Mouse (Mus musculus): ENCODE measurements around the gene Arhgap1. TPM values are rescaled to one million over a fixed set of nuclear protein-coding genes. Genes with fewer than 3 reads are reported as not detected.

Gene Arhgap1
- polyA plus RNA-seq, 1 experiment: 23.7 TPM

- TF ChIP-seq POLR2A (IDR thresholded peaks at IDR 0.05; ENCODE audit: control insufficient read depth, low read depth, low read length) (no peak), CTCF (IDR thresholded peaks at IDR 0.05; ENCODE audit: control insufficient read depth, insufficient read depth, insufficient replicate concordance, low read depth, low read length) (0 out of 2 replicates have a peak, but pooled peaks have one; percentile 4)
- H3K27me3 ChIP-seq (ENCODE audit: control insufficient read depth, insufficient read depth, low read length): no peaks in the 10 kb centered on the region
- H3K4me3 ChIP-seq (ENCODE audit: control insufficient read depth, low read depth, low read length): no peak overlapping the region
- peaks cover 5% of the 10 kb centered on the region for H3K36me3 ChIP-seq (ENCODE audit: control insufficient read depth, insufficient read depth, low read length)
- no peak overlapping the region for H3K27ac ChIP-seq (ENCODE audit: control insufficient read depth, insufficient read depth, low read depth, low read length)
- peaks cover 17% of the 10 kb centered on the region for H3K4me1 ChIP-seq (ENCODE audit: control insufficient read depth, insufficient read depth, low read length)
Measured at GRCm38 (mm10) chr2:91656774-91657173, 7.1 kb downstream of the Arhgap1 start.

DNA sequence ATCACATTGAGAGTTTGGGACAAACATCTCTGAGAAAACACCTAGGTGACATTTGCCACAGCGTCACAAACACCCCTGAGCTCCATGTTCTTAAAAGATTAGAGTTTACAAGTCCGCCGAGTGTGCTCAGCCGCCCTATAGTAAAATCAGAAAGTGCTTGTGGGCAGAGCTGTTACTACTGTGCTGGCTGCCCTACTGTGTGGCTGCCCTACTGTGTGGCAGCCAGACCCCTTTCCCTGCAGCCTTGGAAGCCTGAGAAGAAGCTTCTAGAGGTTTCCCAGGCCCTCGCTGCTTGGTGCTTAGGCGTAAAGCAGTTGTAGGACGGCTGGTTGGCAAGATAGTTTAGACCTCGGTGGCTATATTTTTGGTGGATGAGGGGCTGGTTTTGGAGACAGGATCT is 10.0 kb downstream of the Arhgap1 start:
- Histone ChIP-seq H3K27me3 (ENCODE audit: control insufficient read depth, insufficient read depth, low read length) (no peaks in the 10 kb centered on the region), H3K36me3 (ENCODE audit: control insufficient read depth, insufficient read depth, low read length) (peaks cover 5% of the 10 kb centered on the region), H3K4me3 (ENCODE audit: control insufficient read depth, low read depth, low read length) (no peak overlapping the region), H3K27ac (ENCODE audit: control insufficient read depth, insufficient read depth, low read depth, low read length) (no peak overlapping the region), H3K4me1 (ENCODE audit: control insufficient read depth, insufficient read depth, low read length) (no peaks in the 10 kb centered on the region)
- TF ChIP-seq POLR2A (IDR thresholded peaks at IDR 0.05; ENCODE audit: control insufficient read depth, low read depth, low read length) (no peak), CTCF (IDR thresholded peaks at IDR 0.05; ENCODE audit: control insufficient read depth, insufficient read depth, insufficient replicate concordance, low read depth, low read length) (no peak)

DNA sequence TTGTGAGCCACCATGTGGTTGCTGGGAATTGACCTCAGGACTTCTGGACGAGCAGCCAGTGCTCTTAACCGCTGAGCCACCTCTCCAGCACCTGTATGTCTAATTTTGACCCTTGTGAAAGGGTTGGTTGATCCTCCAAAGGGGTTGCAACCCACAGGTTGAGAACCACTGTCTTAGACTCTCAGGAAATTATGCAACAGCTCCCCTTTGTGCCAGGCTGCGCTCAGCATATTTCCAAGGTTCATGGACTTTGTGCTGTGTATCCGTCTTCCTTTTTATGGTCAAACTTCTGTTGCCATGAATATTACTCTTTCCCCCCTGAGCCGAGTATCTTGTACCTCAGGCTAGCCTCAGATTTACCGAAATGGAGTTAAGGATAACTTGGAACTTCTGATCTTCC is 11.3 kb downstream of the Arhgap1 start:
- Histone ChIP-seq H3K36me3 (ENCODE audit: control insufficient read depth, insufficient read depth, low read length) (peaks cover 5% of the 10 kb centered on the region), H3K27me3 (ENCODE audit: control insufficient read depth, insufficient read depth, low read length) (no peaks in the 10 kb centered on the region)
- TF ChIP-seq CTCF (IDR thresholded peaks at IDR 0.05; ENCODE audit: control insufficient read depth, insufficient read depth, insufficient replicate concordance, low read depth, low read length) (no peak), POLR2A (IDR thresholded peaks at IDR 0.05; ENCODE audit: control insufficient read depth, low read depth, low read length) (no peak)

GRCm38 (mm10) chr2:91664780-91665179 is 15.1 kb downstream of the Arhgap1 start:
- Histone ChIP-seq H3K4me3 (ENCODE audit: control insufficient read depth, low read depth, low read length) (no peak overlapping the region), H3K27me3 (ENCODE audit: control insufficient read depth, insufficient read depth, low read length) (no peaks in the 10 kb centered on the region), H3K4me1 (ENCODE audit: control insufficient read depth, insufficient read depth, low read length) (no peaks in the 10 kb centered on the region), H3K27ac (ENCODE audit: control insufficient read depth, insufficient read depth, low read depth, low read length) (no peak overlapping the region), H3K36me3 (ENCODE audit: control insufficient read depth, insufficient read depth, low read length) (no peaks in the 10 kb centered on the region; the same call in 1 of the 2 replicates)
- no peak for TF ChIP-seq POLR2A (IDR thresholded peaks at IDR 0.05; ENCODE audit: control insufficient read depth, low read depth, low read length)

More for the DNA sequence above, 11.3 kb downstream of the Arhgap1 start:
- H3K4me1 ChIP-seq (ENCODE audit: control insufficient read depth, insufficient read depth, low read length): no peaks in the 10 kb centered on the region
- no peak overlapping the region for H3K27ac ChIP-seq (ENCODE audit: control insufficient read depth, insufficient read depth, low read depth, low read length)
- no peak overlapping the region for H3K4me3 ChIP-seq (ENCODE audit: control insufficient read depth, low read depth, low read length)

DNA sequence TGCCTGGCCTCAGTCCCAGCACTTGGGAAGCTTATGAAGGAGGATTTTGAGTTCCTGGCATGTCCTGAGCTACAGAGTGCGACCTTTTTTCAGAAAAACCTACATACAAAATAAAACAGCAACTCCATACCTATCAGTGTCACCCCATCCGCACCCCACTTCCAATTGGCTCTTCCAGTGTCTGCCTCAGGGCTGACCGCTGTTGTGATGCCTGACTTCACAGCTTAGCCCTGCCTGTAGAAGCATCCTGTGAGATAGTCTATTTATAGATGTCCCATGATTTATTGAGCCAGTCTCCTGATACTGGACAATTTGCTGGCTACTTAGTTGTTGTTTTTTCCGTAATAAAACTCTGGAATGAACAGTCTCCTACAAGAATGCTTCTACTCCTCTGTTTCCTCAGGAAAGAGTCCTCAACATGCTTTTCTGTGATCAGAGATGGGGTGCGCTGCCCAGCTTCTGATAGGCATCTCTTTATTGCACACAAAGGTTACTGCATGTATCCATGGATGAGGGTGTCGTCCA is 16.8 kb downstream of the Arhgap1 start:
- H3K36me3 ChIP-seq (ENCODE audit: control insufficient read depth, insufficient read depth, low read length): no peaks in the 10 kb centered on the region; the same call in 1 of the 2 replicates
- H3K4me3 ChIP-seq (ENCODE audit: control insufficient read depth, low read depth, low read length): no peak overlapping the region
- no peaks in the 10 kb centered on the region for H3K4me1 ChIP-seq (ENCODE audit: control insufficient read depth, insufficient read depth, low read length)
- H3K27me3 ChIP-seq (ENCODE audit: control insufficient read depth, insufficient read depth, low read length): no peaks in the 10 kb centered on the region
- TF ChIP-seq CTCF (IDR thresholded peaks at IDR 0.05; ENCODE audit: control insufficient read depth, insufficient read depth, insufficient replicate concordance, low read depth, low read length) (no peak), POLR2A (IDR thresholded peaks at IDR 0.05; ENCODE audit: control insufficient read depth, low read depth, low read length) (no peak)
- H3K27ac ChIP-seq (ENCODE audit: control insufficient read depth, insufficient read depth, low read depth, low read length): no peak overlapping the region

- Histone ChIP-seq H3K4me3 (ENCODE audit: control insufficient read depth, low read depth, low read length) (no peak overlapping the region), H3K36me3 (ENCODE audit: control insufficient read depth, insufficient read depth, low read length) (no peaks in the 10 kb centered on the region; the same call in 1 of the 2 replicates), H3K27me3 (ENCODE audit: control insufficient read depth, insufficient read depth, low read length) (no peaks in the 10 kb centered on the region), H3K27ac (ENCODE audit: control insufficient read depth, insufficient read depth, low read depth, low read length) (no peak overlapping the region), H3K4me1 (ENCODE audit: control insufficient read depth, insufficient read depth, low read length) (no peaks in the 10 kb centered on the region)
- TF ChIP-seq POLR2A (IDR thresholded peaks at IDR 0.05; ENCODE audit: control insufficient read depth, low read depth, low read length) (no peak), CTCF (IDR thresholded peaks at IDR 0.05; ENCODE audit: control insufficient read depth, insufficient read depth, insufficient replicate concordance, low read depth, low read length) (no peak)
Measured at GRCm38 (mm10) chr2:91667747-91668146, 18.1 kb downstream of the Arhgap1 start.

GRCm38 (mm10) chr2:91669326-91669725 is 19.7 kb downstream of the Arhgap1 start:
- TF ChIP-seq CTCF (IDR thresholded peaks at IDR 0.05; ENCODE audit: control insufficient read depth, insufficient read depth, insufficient replicate concordance, low read depth, low read length): no peak
- TF ChIP-seq POLR2A (IDR thresholded peaks at IDR 0.05; ENCODE audit: control insufficient read depth, low read depth, low read length): no peak
- no peaks in the 10 kb centered on the region for H3K4me1 ChIP-seq (ENCODE audit: control insufficient read depth, insufficient read depth, low read length)
- H3K36me3 ChIP-seq (ENCODE audit: control insufficient read depth, insufficient read depth, low read length): no peaks in the 10 kb centered on the region; the same call in 1 of the 2 replicates
- H3K27me3 ChIP-seq (ENCODE audit: control insufficient read depth, insufficient read depth, low read length): no peaks in the 10 kb centered on the region
- no peak overlapping the region for H3K27ac ChIP-seq (ENCODE audit: control insufficient read depth, insufficient read depth, low read depth, low read length)
- no peak overlapping the region for H3K4me3 ChIP-seq (ENCODE audit: control insufficient read depth, low read depth, low read length)

DNA sequence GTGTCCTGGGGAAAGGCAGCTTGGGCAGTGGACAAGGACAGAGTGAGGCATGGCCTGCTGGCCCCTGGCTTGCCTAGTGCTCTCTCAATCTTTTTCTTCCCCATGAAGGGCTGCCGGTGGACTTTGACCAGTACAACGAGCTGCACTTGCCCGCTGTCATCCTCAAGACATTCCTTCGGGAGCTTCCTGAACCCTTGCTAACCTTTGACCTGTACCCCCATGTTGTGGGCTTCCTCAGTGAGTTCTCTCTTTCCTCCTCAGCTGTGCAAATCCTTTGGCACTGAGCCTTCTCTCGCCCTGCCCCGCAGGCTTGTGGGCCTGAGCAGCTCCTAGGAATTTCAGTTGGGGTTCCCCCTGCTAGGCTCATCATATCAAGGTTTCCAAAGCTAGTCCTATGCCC is 20.4 kb downstream of the Arhgap1 start:
- H3K36me3 ChIP-seq (ENCODE audit: control insufficient read depth, insufficient read depth, low read length): no peaks in the 10 kb centered on the region; the same call in 1 of the 2 replicates
- no peaks in the 10 kb centered on the region for H3K4me1 ChIP-seq (ENCODE audit: control insufficient read depth, insufficient read depth, low read length)
- no peak overlapping the region for H3K4me3 ChIP-seq (ENCODE audit: control insufficient read depth, low read depth, low read length)
- H3K27ac ChIP-seq (ENCODE audit: control insufficient read depth, insufficient read depth, low read depth, low read length): no peak overlapping the region
- TF ChIP-seq CTCF (IDR thresholded peaks at IDR 0.05; ENCODE audit: control insufficient read depth, insufficient read depth, insufficient replicate concordance, low read depth, low read length): no peak
- no peak for TF ChIP-seq POLR2A (IDR thresholded peaks at IDR 0.05; ENCODE audit: control insufficient read depth, low read depth, low read length)
- H3K27me3 ChIP-seq (ENCODE audit: control insufficient read depth, insufficient read depth, low read length): no peaks in the 10 kb centered on the region
